Mouse (Mus musculus): ENCODE results near the gene Ski. TPM values are rescaled to one million over a fixed set of nuclear protein-coding genes. Genes with fewer than 3 reads are reported as not detected.

Gene Ski
- total and polyA plus RNA-seq, 2 experiments from 2014 or later = 8.8 to 69.8 TPM

GRCm38 (mm10) chr4:155113766-155114410 is 108.5 kb downstream of the Ski start:
- Histone ChIP-seq H3K4me1 (ENCODE audit: insufficient read depth, low read length) (no peaks in the 10 kb centered on the region), H3K27ac (no peak overlapping the region), H3K9ac (replicated peaks; ENCODE audit: low read length) (no peak overlapping the region), H3K9me3 (ENCODE audit: low read length) (no peaks in the 10 kb centered on the region), H3K4me3 (ENCODE audit: low read length) (no peak overlapping the region), H3K36me3 (ENCODE audit: insufficient read depth, low read length) (no peaks in the 10 kb centered on the region), H3K4me2 (ENCODE audit: low read depth, low read length) (no peak overlapping the region), H3K27me3 (ENCODE audit: insufficient read depth, low read length) (no peaks in the 10 kb centered on the region)
- 56% methylated on average over 8 of the region's 8 CpGs for WGBS
- TF ChIP-seq CTCF (IDR thresholded peaks at IDR 0.05; ENCODE audit: low read depth) = no peak
- ATAC-seq (no peak), DNase-seq (ENCODE audit: low spot score) (no peak)

- no peaks in the 10 kb centered on the region for H3K9me3 ChIP-seq (ENCODE audit: low read length)
- no peak for TF ChIP-seq CTCF (IDR thresholded peaks at IDR 0.05; ENCODE audit: low read depth)
- H3K27me3 ChIP-seq (ENCODE audit: insufficient read depth, low read length) = no peaks in the 10 kb centered on the region
- no peak overlapping the region for H3K4me2 ChIP-seq (ENCODE audit: low read depth, low read length)
- no peak overlapping the region for H3K4me3 ChIP-seq (ENCODE audit: low read length)
- H3K9ac ChIP-seq (replicated peaks; ENCODE audit: low read length) = no peak overlapping the region
- no peaks in the 10 kb centered on the region for H3K4me1 ChIP-seq (ENCODE audit: insufficient read depth, low read length)
- no peaks in the 10 kb centered on the region for H3K36me3 ChIP-seq (ENCODE audit: insufficient read depth, low read length)
- WGBS = 77% methylated on average over 5 of the region's 5 CpGs
- no peak for ATAC-seq
- H3K27ac ChIP-seq = no peak overlapping the region
- DNase-seq (ENCODE audit: low spot score) = no peak
Measured at GRCm38 (mm10) chr4:155109471-155109870, 112.9 kb downstream of the Ski start.

GRCm38 (mm10) chr4:155107886-155108285 is 114.5 kb downstream of the Ski start:
- no peaks in the 10 kb centered on the region for H3K36me3 ChIP-seq (ENCODE audit: insufficient read depth, low read length)
- no peak overlapping the region for H3K4me2 ChIP-seq (ENCODE audit: low read depth, low read length)
- no peaks in the 10 kb centered on the region for H3K27me3 ChIP-seq (ENCODE audit: insufficient read depth, low read length)
- WGBS = 98% methylated on average over 4 of the region's 4 CpGs
- no peaks in the 10 kb centered on the region for H3K9me3 ChIP-seq (ENCODE audit: low read length)
- ATAC-seq (no peak), DNase-seq (ENCODE audit: low spot score) (no peak)
- H3K4me1 ChIP-seq (ENCODE audit: insufficient read depth, low read length) = no peaks in the 10 kb centered on the region
- H3K9ac ChIP-seq (replicated peaks; ENCODE audit: low read length) = no peak overlapping the region
- H3K4me3 ChIP-seq (ENCODE audit: low read length) = no peak overlapping the region
- TF ChIP-seq CTCF (IDR thresholded peaks at IDR 0.05; ENCODE audit: low read depth) = no peak
- no peak overlapping the region for H3K27ac ChIP-seq

Other genes starting within 250 kb of the Ski start
- gene Plch2, start 165.8 kb downstream of the Ski start, total RNA-seq (2014; rRNA removed) = 45.7 and 48.8 TPM in 2 replicates
- 12.5 and 12.8 TPM in 2 replicates for gene Plch2, start 165.8 kb downstream of the Ski start, polyA plus RNA-seq (2015; fragmentation: Nextera tagmentation; extraction: Ambion mirVana)
- gene Pex10, start 155.6 kb downstream of the Ski start, total RNA-seq (2014; rRNA removed) = 12.8 and 20.2 TPM in 2 replicates
- 15.4 and 15.9 TPM in 2 replicates for gene Pex10, start 155.6 kb downstream of the Ski start, polyA plus RNA-seq (2015; fragmentation: Nextera tagmentation; extraction: Ambion mirVana)
- gene Rer1, start 136.2 kb downstream of the Ski start, total RNA-seq (2014; rRNA removed) = 85.4 and 93.5 TPM in 2 replicates
- gene Rer1, start 136.2 kb downstream of the Ski start, polyA plus RNA-seq (2015; fragmentation: Nextera tagmentation; extraction: Ambion mirVana) = 129 and 136 TPM in 2 replicates
- gene Morn1, start 136.0 kb downstream of the Ski start, total RNA-seq (2014; rRNA removed) = 0.86 and 9.0 TPM in 2 replicates
- gene Morn1, start 136.0 kb downstream of the Ski start, polyA plus RNA-seq (2015; fragmentation: Nextera tagmentation; extraction: Ambion mirVana) = 8.9 and 10.0 TPM in 2 replicates
- 51.2 and 61.4 TPM in 2 replicates for gene Faap20, start 27.2 kb upstream of the Ski start, total RNA-seq (2014; rRNA removed)
- 60.8 and 62.5 TPM in 2 replicates for gene Faap20, start 27.2 kb upstream of the Ski start, polyA plus RNA-seq (2015; fragmentation: Nextera tagmentation; extraction: Ambion mirVana)
- gene Prkcz, start 138.8 kb upstream of the Ski start, total RNA-seq (2014; rRNA removed) = 85.0 and 85.1 TPM in 2 replicates
- 80.4 and 84.2 TPM in 2 replicates for gene Prkcz, start 138.8 kb upstream of the Ski start, polyA plus RNA-seq (2015; fragmentation: Nextera tagmentation; extraction: Ambion mirVana)
- gene Gabrd, start 175.5 kb upstream of the Ski start, total RNA-seq (2014; rRNA removed) = 0.42 and 0.72 TPM in 2 replicates
- gene Gabrd, start 175.5 kb upstream of the Ski start, polyA plus RNA-seq (2015; fragmentation: Nextera tagmentation; extraction: Ambion mirVana) = 0.29 and 0.50 TPM in 2 replicates
- 3.7 and 5.7 TPM in 2 replicates for gene Cfap74, start 186.6 kb upstream of the Ski start, total RNA-seq (2014; rRNA removed)
- 5.2 and 5.5 TPM in 2 replicates for gene Cfap74, start 186.6 kb upstream of the Ski start, polyA plus RNA-seq (2015; fragmentation: Nextera tagmentation; extraction: Ambion mirVana)
- 0.61 and 3.7 TPM in 2 replicates for gene Tmem52, start 246.5 kb upstream of the Ski start, total RNA-seq (2014; rRNA removed)
- gene Tmem52, start 246.5 kb upstream of the Ski start, polyA plus RNA-seq (2015; fragmentation: Nextera tagmentation; extraction: Ambion mirVana) = 0.46 and 0.74 TPM in 2 replicates